Mouse (Mus musculus) spleen, adult 2 months (tissue): ENCODE measurements around the gene Olfr911-ps1. TPM values are rescaled to one million over a fixed set of nuclear protein-coding genes. Genes with fewer than 3 reads are reported as not detected.

Experiments used
- DNase-seq, 2 experiments: peaks; one replicate each; pipeline versions ENCODE4 v3.0.0 to v3.0.0-alpha.2; 2012 to 2021; ENCODE audit warnings: low spot score in 2 of 2, low read depth in 1 of 2
- H3K27ac ChIP-seq: fragments of 200-500 bp; 2 replicates; pipeline ENCODE4 v1.5.1; 2012; ENCODE audit warnings: low read length, inconsistent platforms; ENCODE audit not compliant: insufficient read depth
- H3K27me3 ChIP-seq: fragments of 200-500 bp; 2 replicates; pipeline ENCODE4 v1.6.1; 2012; ENCODE audit warnings: mild to moderate bottlenecking, moderate library complexity, low read length, inconsistent platforms; ENCODE audit not compliant: control insufficient read depth, insufficient read depth
- H3K36me3 ChIP-seq: fragments of 200-500 bp; 2 replicates; pipeline ENCODE4 v1.6.1; 2012; ENCODE audit warnings: mild to moderate bottlenecking, low read length, inconsistent platforms; ENCODE audit not compliant: control insufficient read depth, insufficient read depth
- H3K4me1 ChIP-seq: fragments of 200-500 bp; 2 replicates; pipeline ENCODE4 v1.6.1; 2011; ENCODE audit warnings: inconsistent platforms; ENCODE audit not compliant: control insufficient read depth, insufficient read depth, insufficient read length
- H3K4me3 ChIP-seq: fragments of 200-500 bp; 2 replicates; pipeline ENCODE4 v1.5.1; 2011; ENCODE audit warnings: mild to moderate bottlenecking, inconsistent platforms; ENCODE audit not compliant: insufficient read depth, insufficient read length; ENCODE audit errors: extremely low read depth
- CTCF ChIP-seq: fragments of 200-500 bp; IDR thresholded peaks from 2 replicates; pipeline ENCODE4 v1.5.1; 2011; ENCODE audit warnings: mild to moderate bottlenecking, inconsistent platforms; ENCODE audit not compliant: insufficient read depth, insufficient read length, insufficient replicate concordance; ENCODE audit errors: extremely low read depth
- POLR2A ChIP-seq: fragments of 200-500 bp; IDR thresholded peaks from 2 replicates; pipeline ENCODE4 v1.6.1; 2011; ENCODE audit warnings: low read depth, low read length, inconsistent platforms
- WGBS: fragments of 180-500 bp; shearing (Covaris S2); methylation state at CpG from one replicate; pipeline ENCODE4 v1.1.7; 2018; 5-methylcytosine and 5-hydroxymethylcytosine counted together
- polyA plus RNA-seq: library from polyadenylated mRNA; depleted of rRNA; stranded (reverse); fragments of >200 nt; gene quantifications from 2 replicates; pipeline ENCODE4 v1.2.3, GENCODE M21; 2012; rRNA removed

Gene Olfr911-ps1
- not detected in 2 replicates for polyA plus RNA-seq

- no peaks in the 10 kb centered on the region for H3K36me3 ChIP-seq
- no peaks in the 10 kb centered on the region for H3K27me3 ChIP-seq
- no peak within 1 kb of the TSS for H3K4me3 ChIP-seq
- no peaks in the 10 kb centered on the region for H3K4me1 ChIP-seq
- DNase-seq = no peak
- WGBS = 66% methylated on average over 1 of the region's 1 CpGs
- H3K27ac ChIP-seq = no peak within 1 kb of the TSS
- TF ChIP-seq CTCF = no peak
- TF ChIP-seq POLR2A = no peak
Observed at GRCm38 (mm10) chr9:38521280-38521679, at the start of gene Olfr911-ps1. Olfr911-ps1 (plus strand) TSS chr9:38521580.

- no peak within 1 kb of the TSS for H3K4me3 ChIP-seq
- TF ChIP-seq POLR2A (no peak), CTCF (no peak)
- H3K27ac ChIP-seq = no peak within 1 kb of the TSS
- no peak for DNase-seq
- no peaks in the 10 kb centered on the region for H3K36me3 ChIP-seq
- H3K27me3 ChIP-seq = no peaks in the 10 kb centered on the region
- H3K4me1 ChIP-seq = no peaks in the 10 kb centered on the region
- WGBS = 65% methylated on average over 3 of the region's 3 CpGs
Observed at GRCm38 (mm10) chr9:38486785-38487184, 34.6 kb upstream of the Olfr911-ps1 start, which contains the start of gene Olfr906. Olfr906 (plus strand) TSS chr9:38487085.

- no peak within 1 kb of the TSS for H3K4me3 ChIP-seq
- DNase-seq = no peak
- WGBS = 86% methylated on average over 2 of the region's 2 CpGs
- no peak within 1 kb of the TSS for H3K27ac ChIP-seq
- no peaks in the 10 kb centered on the region for H3K27me3 ChIP-seq
- no peaks in the 10 kb centered on the region for H3K4me1 ChIP-seq
- H3K36me3 ChIP-seq = no peaks in the 10 kb centered on the region
- TF ChIP-seq POLR2A (no peak), CTCF (no peak)
Observed at GRCm38 (mm10) chr9:38495501-38495900, 25.9 kb upstream of the Olfr911-ps1 start, which contains the start of gene Olfr907. Olfr907 (plus strand) TSS chr9:38495801.

GRCm38 (mm10) chr9:38512353-38512752 is 9.0 kb upstream of the Olfr911-ps1 start:
- WGBS = 52% methylated on average over 2 of the region's 2 CpGs

GRCm38 (mm10) chr9:38537549-38537948 is 16.2 kb downstream of the Olfr911-ps1 start, which contains the start of gene Olfr910:
Olfr910 (plus strand) TSS chr9:38537849.
- no peaks in the 10 kb centered on the region for H3K4me1 ChIP-seq
- H3K27ac ChIP-seq = no peak within 1 kb of the TSS
- TF ChIP-seq POLR2A (no peak), CTCF (no peak)
- 86% methylated on average over 2 of the region's 2 CpGs for WGBS
- no peak for DNase-seq
- no peaks in the 10 kb centered on the region for H3K36me3 ChIP-seq
- H3K4me3 ChIP-seq = no peak within 1 kb of the TSS
- no peaks in the 10 kb centered on the region for H3K27me3 ChIP-seq

More at GRCm38 (mm10) chr9:38512353-38512752, 9.0 kb upstream of the Olfr911-ps1 start:
- Histone ChIP-seq H3K27ac (no peak overlapping the region), H3K4me3 (no peak overlapping the region), H3K4me1 (no peaks in the 10 kb centered on the region), H3K36me3 (no peaks in the 10 kb centered on the region), H3K27me3 (no peaks in the 10 kb centered on the region)
- TF ChIP-seq CTCF (no peak), POLR2A (no peak)
- DNase-seq = no peak

Other genes with a start within 250 kb of the Olfr911-ps1 start
- not detected in 2 replicates for gene Olfr896-ps1, start 230.5 kb upstream of the Olfr911-ps1 start, polyA plus RNA-seq
- not detected in 2 replicates for gene Olfr25, start 192.5 kb upstream of the Olfr911-ps1 start, polyA plus RNA-seq
- gene Olfr898, start 173.2 kb upstream of the Olfr911-ps1 start, polyA plus RNA-seq = not detected in 2 replicates
- not detected in 2 replicates for gene Olfr250, start 154.7 kb upstream of the Olfr911-ps1 start, polyA plus RNA-seq
- gene Olfr251, start 144.5 kb upstream of the Olfr911-ps1 start, polyA plus RNA-seq = not detected in 2 replicates
- gene Olfr147, start 119.9 kb upstream of the Olfr911-ps1 start, polyA plus RNA-seq = not detected in 2 replicates
- gene Olfr901, start 92.1 kb upstream of the Olfr911-ps1 start, polyA plus RNA-seq = not detected in 2 replicates
- not detected in 2 replicates for gene Olfr902, start 73.9 kb upstream of the Olfr911-ps1 start, polyA plus RNA-seq
- not detected in 2 replicates for gene Olfr904, start 58.4 kb upstream of the Olfr911-ps1 start, polyA plus RNA-seq
- gene Olfr905, start 50.5 kb upstream of the Olfr911-ps1 start, polyA plus RNA-seq = not detected in 2 replicates
- not detected in 2 replicates for gene Olfr906, start 34.5 kb upstream of the Olfr911-ps1 start, polyA plus RNA-seq
- gene Olfr907, start 25.8 kb upstream of the Olfr911-ps1 start, polyA plus RNA-seq = not detected in 2 replicates
- gene Olfr910, start 16.3 kb downstream of the Olfr911-ps1 start, polyA plus RNA-seq = not detected in 2 replicates
- not detected in 2 replicates for gene Olfr912, start 58.6 kb downstream of the Olfr911-ps1 start, polyA plus RNA-seq
- not detected in 2 replicates for gene Olfr913, start 71.2 kb downstream of the Olfr911-ps1 start, polyA plus RNA-seq
- not detected in 2 replicates for gene Olfr914, start 83.5 kb downstream of the Olfr911-ps1 start, polyA plus RNA-seq
- not detected in 2 replicates for gene Olfr916, start 138.3 kb downstream of the Olfr911-ps1 start, polyA plus RNA-seq
- gene Olfr917, start 144.3 kb downstream of the Olfr911-ps1 start, polyA plus RNA-seq = not detected in 2 replicates
- gene Olfr918, start 153.0 kb downstream of the Olfr911-ps1 start, polyA plus RNA-seq = not detected in 2 replicates
- gene Olfr919, start 182.1 kb downstream of the Olfr911-ps1 start, polyA plus RNA-seq = not detected in 2 replicates
- 5.1 and 5.5 TPM in 2 replicates for gene Vwa5a, start 196.7 kb downstream of the Olfr911-ps1 start, polyA plus RNA-seq
- 0.05 and 0.06 TPM in 2 replicates for gene Olfr920, start 230.7 kb downstream of the Olfr911-ps1 start, polyA plus RNA-seq